Mouse (Mus musculus) liver, adult 2 months (tissue): ENCODE results near the gene Wdr35. TPM values are rescaled to one million over a fixed set of nuclear protein-coding genes. Genes with fewer than 3 reads are reported as not detected.

Experiments
- DNase-seq: peaks from one replicate; pipeline ENCODE4 v3.0.0-alpha.2; 2011; ENCODE audit warnings: low read depth, low spot score; ENCODE audit errors: extremely low read depth
- H3K27ac ChIP-seq: fragments of 200-500 bp; replicated peaks from 2 replicates; pipeline ENCODE4 v1.5.1; 2012; ENCODE audit warnings: low read depth, mild to moderate bottlenecking, control low read depth, inconsistent platforms, low read length; ENCODE audit not compliant: insufficient read depth
- H3K27me3 ChIP-seq: fragments of 200-500 bp; 2 replicates; pipeline ENCODE4 v1.6.1; 2012; ENCODE audit warnings: mild to moderate bottlenecking, moderate library complexity, low read length, inconsistent platforms; ENCODE audit not compliant: control insufficient read depth, insufficient read depth
- H3K36me3 ChIP-seq: fragments of 200-500 bp; 2 replicates; pipeline ENCODE4 v1.6.1; 2012; ENCODE audit warnings: low read length, inconsistent platforms; ENCODE audit not compliant: control insufficient read depth, insufficient read depth
- H3K4me1 ChIP-seq: fragments of 200-500 bp; 2 replicates; pipeline ENCODE4 v1.6.1; 2011; ENCODE audit warnings: low read length; ENCODE audit not compliant: control insufficient read depth, insufficient read depth
- H3K4me3 ChIP-seq: fragments of 200-500 bp; 2 replicates; pipeline ENCODE4 v1.5.1; 2011; ENCODE audit warnings: low read depth, mild to moderate bottlenecking, control low read depth, low read length, moderate library complexity; ENCODE audit not compliant: insufficient read depth
- H3K79me2 ChIP-seq: fragments of 200-500 bp; 2 replicates; pipeline ENCODE4 v1.6.1; 2012; ENCODE audit warnings: inconsistent platforms, mild to moderate bottlenecking, low read length, moderate library complexity; ENCODE audit not compliant: control insufficient read depth, insufficient read depth
- H3K9ac ChIP-seq: fragments of 200-500 bp; 2 replicates; pipeline ENCODE4 v1.6.1; 2012; ENCODE audit warnings: low read depth, mild to moderate bottlenecking, control low read depth, inconsistent platforms, low read length
- CTCF ChIP-seq: fragments of 200-500 bp; IDR thresholded peaks from 2 replicates; pipeline ENCODE4 v1.5.1; 2011; ENCODE audit warnings: low read depth, low read length, control low read depth
- POLR2A ChIP-seq: fragments of 200-500 bp; IDR thresholded peaks from 2 replicates; pipeline ENCODE4 v1.6.1; 2011; ENCODE audit warnings: low read length, control low read depth; ENCODE audit not compliant: insufficient read depth; ENCODE audit errors: extremely low read depth
- WGBS: fragments of 180-500 bp; shearing (Covaris S2); methylation state at CpG from one replicate; pipeline ENCODE4 v1.1.7; 2018; 5-methylcytosine and 5-hydroxymethylcytosine counted together
- polyA plus RNA-seq: library from polyadenylated mRNA; depleted of rRNA; stranded (reverse); fragments of >200 nt; gene quantifications from 2 replicates; pipeline ENCODE4 v1.2.3, GENCODE M21; 2012
- total RNA-seq: library from RNA; depleted of rRNA; stranded (reverse); fragments of >200 nt; gene quantifications from 2 replicates; pipeline ENCODE4 v1.2.3, GENCODE M21; 2014

Wdr35 gene
- total and polyA plus RNA-seq, 2 experiments, result 0.59 to 3.0 TPM

DNA sequence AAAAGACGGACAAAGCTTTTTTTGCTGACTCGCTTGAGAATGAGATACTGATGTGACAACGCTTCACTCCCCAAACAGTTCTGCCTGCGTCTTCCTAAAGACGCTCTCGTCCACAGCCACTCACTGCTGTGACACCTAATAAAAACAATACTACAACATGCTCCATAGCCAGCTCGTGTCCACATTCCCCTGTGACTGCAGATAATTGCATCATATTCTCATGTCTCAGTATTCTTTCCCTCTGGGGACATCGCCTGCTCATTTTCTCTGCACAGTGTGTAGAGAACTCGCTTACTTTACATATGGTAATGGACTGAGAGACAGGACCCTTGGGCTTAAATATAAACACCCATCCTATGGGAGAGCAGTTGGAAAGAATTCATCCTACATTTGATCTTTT, 62.7 kb downstream of the Wdr35 start:
- H3K27me3 ChIP-seq, result no peaks in the 10 kb centered on the region
- H3K4me3 ChIP-seq, result no peak overlapping the region
- 95% methylated on average over 9 of the region's 9 CpGs for WGBS
- no peak overlapping the region for H3K9ac ChIP-seq
- H3K27ac ChIP-seq, result no peak overlapping the region
- no peaks in the 10 kb centered on the region; the same call in 1 of the 2 replicates for H3K4me1 ChIP-seq
- H3K79me2 ChIP-seq, result no peaks in the 10 kb centered on the region
- DNase-seq, result no peak
- no peak for TF ChIP-seq CTCF
- no peak for TF ChIP-seq POLR2A
- H3K36me3 ChIP-seq, result peaks cover 7% of the 10 kb centered on the region

DNA sequence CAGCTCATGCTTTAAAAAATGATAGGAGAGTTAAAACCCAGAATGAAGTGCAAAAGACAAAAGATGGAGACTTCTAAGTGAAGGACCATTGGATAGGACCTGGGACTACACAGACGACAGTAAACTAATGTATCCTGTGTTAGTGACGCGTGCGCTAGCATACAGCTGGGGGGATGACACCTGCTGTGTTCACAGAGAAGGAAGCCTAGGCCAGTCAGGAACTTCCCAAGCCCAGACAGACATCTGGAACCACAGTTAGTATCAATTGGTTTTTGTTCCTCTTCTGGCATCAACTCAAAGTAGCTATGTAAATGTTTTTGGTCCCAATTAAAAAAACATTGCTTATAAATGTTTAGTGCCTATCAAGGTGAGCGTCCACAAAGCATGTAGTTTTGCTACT, 66.5 kb downstream of the Wdr35 start:
- no peaks in the 10 kb centered on the region for H3K4me1 ChIP-seq
- no peak for TF ChIP-seq POLR2A
- no peak for TF ChIP-seq CTCF
- H3K9ac ChIP-seq, result no peak overlapping the region
- H3K27me3 ChIP-seq, result no peaks in the 10 kb centered on the region
- peaks cover 13% of the 10 kb centered on the region for H3K36me3 ChIP-seq
- no peak overlapping the region for H3K4me3 ChIP-seq
- DNase-seq, result no peak
- WGBS, result 94% methylated on average over 5 of the region's 5 CpGs
- no peaks in the 10 kb centered on the region for H3K79me2 ChIP-seq
- H3K27ac ChIP-seq, result no peak overlapping the region

GRCm38 (mm10) chr12:9040686-9041085, 67.0 kb downstream of the Wdr35 start:
- DNase-seq, result no peak
- Histone ChIP-seq H3K27me3 (no peaks in the 10 kb centered on the region), H3K36me3 (peaks cover 13% of the 10 kb centered on the region), H3K4me3 (no peak overlapping the region), H3K79me2 (no peaks in the 10 kb centered on the region), H3K4me1 (no peaks in the 10 kb centered on the region), H3K9ac (no peak overlapping the region), H3K27ac (no peak overlapping the region)
- TF ChIP-seq POLR2A (no peak), CTCF (no peak)
- WGBS, result 88% methylated on average over 7 of the region's 7 CpGs

- no peaks in the 10 kb centered on the region for H3K4me1 ChIP-seq
- DNase-seq, result no peak
- TF ChIP-seq CTCF, result no peak
- no peak for TF ChIP-seq POLR2A
- no peak overlapping the region for H3K27ac ChIP-seq
- H3K27me3 ChIP-seq, result no peaks in the 10 kb centered on the region
- no peak overlapping the region for H3K9ac ChIP-seq
- H3K79me2 ChIP-seq, result no peaks in the 10 kb centered on the region
- H3K36me3 ChIP-seq, result peaks cover 9% of the 10 kb centered on the region
- 95% methylated on average over 5 of the region's 5 CpGs for WGBS
- no peak overlapping the region for H3K4me3 ChIP-seq
Observed at GRCm38 (mm10) chr12:9042316-9042715, 68.6 kb downstream of the Wdr35 start.

DNA sequence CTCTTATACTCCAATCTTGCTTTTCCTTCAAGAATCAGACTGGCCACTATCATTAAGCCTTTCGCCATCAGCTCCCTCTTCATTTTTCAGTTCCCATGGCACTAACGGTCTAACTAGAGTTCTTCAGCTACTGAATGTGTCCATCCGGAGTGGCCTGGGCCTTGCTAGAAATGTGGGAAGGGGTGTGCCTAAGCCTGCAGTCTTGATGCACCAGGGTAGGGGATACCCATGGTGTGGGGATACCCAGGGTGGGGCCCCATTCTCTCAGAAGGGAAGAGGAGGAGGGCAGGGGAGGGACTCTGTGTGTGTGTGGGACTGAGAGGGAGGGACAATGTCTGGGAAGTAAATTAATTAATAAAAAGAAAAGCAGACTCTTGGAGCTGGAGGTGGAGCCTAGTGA, 69.1 kb downstream of the Wdr35 start:
- WGBS, result 94% methylated on average over 3 of the region's 3 CpGs
- TF ChIP-seq POLR2A (no peak), CTCF (no peak)
- DNase-seq, result no peak

DNA sequence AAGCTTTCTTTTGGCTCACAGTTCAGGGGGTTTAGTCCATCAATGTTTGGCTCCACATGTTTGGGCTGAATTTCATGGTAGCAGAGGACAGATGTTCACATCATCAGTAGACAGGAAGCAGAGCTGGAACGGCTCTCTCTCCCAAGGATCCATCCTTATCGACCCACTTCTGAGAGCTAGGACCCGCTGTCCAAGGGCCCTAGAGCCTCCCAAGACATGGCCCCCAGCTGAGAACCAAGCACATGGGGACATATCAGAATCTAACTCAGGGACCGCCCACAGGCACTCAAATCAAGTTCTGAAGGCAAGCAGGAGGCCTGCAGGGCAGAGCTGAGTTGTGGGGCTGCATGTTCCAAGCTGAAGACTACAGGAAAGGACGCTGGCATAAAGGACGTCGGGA, 71.0 kb downstream of the Wdr35 start:
- Histone ChIP-seq H3K79me2 (no peaks in the 10 kb centered on the region), H3K4me3 (no peak overlapping the region), H3K4me1 (no peaks in the 10 kb centered on the region), H3K27ac (no peak overlapping the region), H3K9ac (no peak overlapping the region), H3K27me3 (no peaks in the 10 kb centered on the region), H3K36me3 (peaks cover 6% of the 10 kb centered on the region)
- no peak for TF ChIP-seq POLR2A
- no peak for TF ChIP-seq CTCF
- 93% methylated on average over 7 of the region's 7 CpGs for WGBS
- no peak for DNase-seq

More for the DNA sequence above, 69.1 kb downstream of the Wdr35 start:
- H3K4me3 ChIP-seq, result no peak overlapping the region
- H3K4me1 ChIP-seq, result no peaks in the 10 kb centered on the region
- H3K9ac ChIP-seq, result no peak overlapping the region
- H3K36me3 ChIP-seq, result peaks cover 9% of the 10 kb centered on the region
- H3K79me2 ChIP-seq, result no peaks in the 10 kb centered on the region
- H3K27ac ChIP-seq, result no peak overlapping the region
- no peaks in the 10 kb centered on the region for H3K27me3 ChIP-seq
